Mouse (Mus musculus) megakaryocyte, embryonic 14.5 days (primary cell): ENCODE measurements around the gene Yap1.

ENCODE experiments used
- FLI1 ChIP-seq: IDR thresholded peaks from 2 replicates; pipeline ENCODE4 v1.6.1; 2012; ENCODE audit warnings: low read length, inconsistent platforms, mixed read lengths
- GATA1 ChIP-seq: IDR thresholded peaks from 3 replicates; pipeline ENCODE4 v1.6.1; 2012; ENCODE audit warnings: mixed read lengths, low read length, inconsistent platforms, borderline replicate concordance

GRCm38 (mm10) chr9:8042338-8043043 is 38.1 kb upstream of the Yap1 start, which contains the start of gene Cfap300:
- TF ChIP-seq GATA1, result no peak
- TF ChIP-seq FLI1, result no peak
